In genomic region chr10:110642065-110642690, GRCm38 (mm10) we compare ENCODE assay signal across 16 mouse cellular contexts.
DNase-seq lines count a peak whose midpoint lies in the region; ATAC-seq and TF ChIP-seq lines count a peak whose summit lies in the region.
"Had no signal": no experiment of that assay in that cellular context is flagged by ENCODE, and none has a peak within 500 bp of the region (broad histone marks: within the 10 kb centered on the region; RNA-seq: fewer than 3 reads in every experiment).

No protein-coding gene starts in this region.

- H3K9me3 ChIP-seq in embryonic facial prominence, embryonic 14.5 days (ENCODE audit: control insufficient read depth, low read length): no peaks in the 10 kb centered on the region
- H3K9me3 ChIP-seq in neural tube, embryonic 11.5 days (ENCODE audit: control insufficient read depth, low read length): no peaks in the 10 kb centered on the region
- H3K9me3 ChIP-seq: heart, embryonic 13.5 days; stomach, embryonic 15.5 days had no signal

- no peak overlapping the region for H3K27ac ChIP-seq in gastrocnemius, adult 2 months
- no peak overlapping the region for H3K27ac ChIP-seq in embryonic facial prominence, embryonic 14.5 days (replicated peaks; ENCODE audit: low read depth, low read length)
- no peak overlapping the region for H3K27ac ChIP-seq in neural tube, embryonic 11.5 days (ENCODE audit: low read depth, low read length)
- H3K27ac ChIP-seq: heart, embryonic 13.5 days; stomach, embryonic 15.5 days had no signal

- H3K4me3 ChIP-seq in gastrocnemius, adult 2 months: peak overlapping the region; percentile 63
- peak overlapping the region; percentile 10; the same call in 1 of the 2 replicates for H3K4me3 ChIP-seq in embryonic facial prominence, embryonic 14.5 days (ENCODE audit: low read depth, low read length)
- H3K4me3 ChIP-seq in neural tube, embryonic 11.5 days (ENCODE audit: low read depth, low read length): no peak overlapping the region
- H3K4me3 ChIP-seq: heart, embryonic 13.5 days; myocyte; stomach, embryonic 15.5 days had no signal

- no peak for DNase-seq in gastrocnemius, adult 2 months
- no peak for DNase-seq in gastrocnemius, postnatal 14 days
- DNase-seq in embryonic facial prominence, embryonic 14.5 days (ENCODE audit: low spot score): peak; percentile 56
- DNase-seq in mesoderm, embryonic 11.5 days (ENCODE audit: low read depth, low spot score): peak; percentile 10
- DNase-seq in neural tube, embryonic 11.5 days (ENCODE audit: low spot score): peak; percentile 31
- DNase-seq in testis, postnatal 10 days (ENCODE audit: low spot score): no peak
- no peak for DNase-seq in right cerebral cortex, adult 18-20 months
- DNase-seq: adrenal gland, postnatal 10 days; cerebellum, postnatal 10 days; gastrocnemius, postnatal 36 days; lung, postnatal 36 days; thymus, postnatal 4 days had no signal

- peak overlapping the region; percentile 22; the same call in 1 of the 2 replicates for H3K4me2 ChIP-seq in embryonic facial prominence, embryonic 14.5 days (ENCODE audit: low read depth, low read length)
- no peak overlapping the region for H3K4me2 ChIP-seq in neural tube, embryonic 11.5 days (ENCODE audit: low read depth)
- H3K4me2 ChIP-seq: heart, embryonic 13.5 days; stomach, embryonic 15.5 days had no signal

- no peaks in the 10 kb centered on the region for H3K27me3 ChIP-seq in embryonic facial prominence, embryonic 14.5 days (replicated peaks; ENCODE audit: control insufficient read depth, insufficient read depth, low read length)
- H3K27me3 ChIP-seq in neural tube, embryonic 11.5 days (ENCODE audit: control insufficient read depth, insufficient read depth, low read length): no peaks in the 10 kb centered on the region
- H3K27me3 ChIP-seq: heart, embryonic 13.5 days; stomach, embryonic 15.5 days had no signal

- ATAC-seq in embryonic facial prominence, embryonic 14.5 days (ENCODE audit: low read depth): no peak
- ATAC-seq in neural tube, embryonic 11.5 days (ENCODE audit: insufficient read depth, low FRiP score, low TSS enrichment): no peak
- no peak for ATAC-seq in monocyte, adult 5-6 weeks (replicated peaks; ENCODE audit: insufficient number of reproducible peaks, low FRiP score, low TSS enrichment, poor library complexity, severe bottlenecking)

- no peak overlapping the region for H3K9ac ChIP-seq in embryonic facial prominence, embryonic 14.5 days (ENCODE audit: low read depth, low read length)
- H3K9ac ChIP-seq in neural tube, embryonic 11.5 days (ENCODE audit: low read length): no peak overlapping the region
- H3K9ac ChIP-seq: heart, embryonic 13.5 days; stomach, embryonic 15.5 days had no signal

- WGBS in embryonic facial prominence, embryonic 14.5 days: 59% methylated on average over 19 of the region's 19 CpGs
- WGBS in neural tube, embryonic 11.5 days: 74% methylated on average over 19 of the region's 19 CpGs

- no peak for TF ChIP-seq CTCF in gastrocnemius, adult 2 months (IDR thresholded peaks at IDR 0.05)

- H3K4me1 ChIP-seq in embryonic facial prominence, embryonic 14.5 days (ENCODE audit: control insufficient read depth, insufficient read depth, low read length): no peaks in the 10 kb centered on the region
- no peaks in the 10 kb centered on the region for H3K4me1 ChIP-seq in neural tube, embryonic 11.5 days (ENCODE audit: control insufficient read depth, insufficient read depth, low read length)
- H3K4me1 ChIP-seq: heart, embryonic 13.5 days; stomach, embryonic 15.5 days had no signal

- intact Hi-C loops in gastrocnemius, adult 2 months (cut with DNase I): no loop called here
- intact Hi-C loops in gastrocnemius, postnatal 14 days (cut with DNase I; ENCODE audit: low total_unique reads): no loop called here

- H3K36me3 ChIP-seq in embryonic facial prominence, embryonic 14.5 days (ENCODE audit: control insufficient read depth, insufficient read depth, low read length): no peaks in the 10 kb centered on the region
- no peaks in the 10 kb centered on the region for H3K36me3 ChIP-seq in neural tube, embryonic 11.5 days (ENCODE audit: control insufficient read depth, insufficient read depth, low read length)
- H3K36me3 ChIP-seq: heart, embryonic 13.5 days; stomach, embryonic 15.5 days had no signal

Comparison
In these comparisons a context has a peak if more than half of its experiments do, and no peak if none do; other contexts are left out.
1. DNase-seq: peak in embryonic facial prominence, embryonic 14.5 days (single experiment), mesoderm, embryonic 11.5 days (single experiment) and neural tube, embryonic 11.5 days (single experiment); none in gastrocnemius, adult 2 months (single experiment), gastrocnemius, postnatal 14 days (single experiment), testis, postnatal 10 days (single experiment) and right cerebral cortex, adult 18-20 months (single experiment).